Mouse (Mus musculus) intestine, postnatal 0 days (tissue): ENCODE measurements around the gene Snx29. TPM values are rescaled to one million over a fixed set of nuclear protein-coding genes. Genes with fewer than 3 reads are reported as not detected.
A peak's percentile ranks its signal among the peaks of the same experiment; 100 is the strongest.

Experiments
- ATAC-seq: fragments of 200-750 bp; cut with Nextera tagmentation; 2 replicates; pipeline ENCODE4 v1.8.0; 2017; ENCODE audit warnings: mild to moderate bottlenecking, moderate TSS enrichment, moderate library complexity
- H3K27ac ChIP-seq: fragments of 300-500 bp; sonication (generic); 2 replicates; pipeline ENCODE4 v1.5.1; 2014; ENCODE audit warnings: mild to moderate bottlenecking, low read depth, low read length, moderate library complexity
- H3K27me3 ChIP-seq: fragments of 300-500 bp; sonication (generic); replicated peaks from 2 replicates; pipeline ENCODE4 v1.6.1; 2014; ENCODE audit warnings: low read length, mixed read lengths; ENCODE audit not compliant: control insufficient read depth, insufficient read depth
- H3K36me3 ChIP-seq: fragments of 300-500 bp; sonication (generic); 2 replicates; pipeline ENCODE4 v1.6.1; 2014; ENCODE audit warnings: mild to moderate bottlenecking, moderate library complexity; ENCODE audit not compliant: control insufficient read depth, insufficient read depth
- H3K4me1 ChIP-seq: fragments of 300-500 bp; sonication (generic); replicated peaks from 2 replicates; pipeline ENCODE4 v1.6.1; 2014; ENCODE audit warnings: antibody characterized with exemption, low read length, mixed read lengths; ENCODE audit not compliant: control insufficient read depth, insufficient read depth
- H3K4me2 ChIP-seq: fragments of 300-500 bp; sonication (generic); replicated peaks from 2 replicates; pipeline ENCODE4 v1.6.1; 2014; ENCODE audit warnings: low read depth, mild to moderate bottlenecking, moderate library complexity
- H3K4me3 ChIP-seq: fragments of 300-500 bp; sonication (generic); 2 replicates; pipeline ENCODE4 v1.5.1; 2014; ENCODE audit warnings: low read depth, low read length
- H3K9ac ChIP-seq: fragments of 300-500 bp; sonication (generic); 2 replicates; pipeline ENCODE4 v1.6.1; 2014; ENCODE audit warnings: mild to moderate bottlenecking, low read depth, low read length
- H3K9me3 ChIP-seq: fragments of 300-500 bp; sonication (generic); 2 replicates; pipeline ENCODE4 v1.6.1; 2016; ENCODE audit warnings: mixed run types; ENCODE audit not compliant: control insufficient read depth
- CTCF ChIP-seq: sonication (generic); IDR thresholded peaks from 2 replicates; pipeline ENCODE4 v1.5.1; 2016; ENCODE audit warnings: low read depth, mild to moderate bottlenecking, control low read depth, antibody characterized with exemption, moderate library complexity
- WGBS: fragments of 180-500 bp; shearing (Covaris S2); extraction: QIAGEN DNeasy Blood & Tissue Kit; methylation state at CpG from one replicate; pipeline ENCODE4 v1.1.7; 2014; 5-methylcytosine and 5-hydroxymethylcytosine counted together
- polyA plus RNA-seq: library from polyadenylated mRNA; unstranded; fragments of >200 nt; fragmentation: Nextera tagmentation; extraction: Ambion mirVana; gene quantifications from 2 replicates; pipeline ENCODE4 v1.2.1, GENCODE M21; 2015

The Snx29 gene
- polyA plus RNA-seq, 1 experiment from 2014 or later = 1.9 TPM

- H3K9ac ChIP-seq = no peak overlapping the region
- no peaks in the 10 kb centered on the region for H3K36me3 ChIP-seq
- no peaks in the 10 kb centered on the region for H3K4me1 ChIP-seq
- WGBS = 87% methylated on average over 1 of the region's 1 CpGs
- H3K4me2 ChIP-seq = no peak overlapping the region
- TF ChIP-seq CTCF = no peak
- no peak overlapping the region for H3K27ac ChIP-seq
- H3K9me3 ChIP-seq = no peaks in the 10 kb centered on the region
- no peak overlapping the region for H3K4me3 ChIP-seq
- no peaks in the 10 kb centered on the region for H3K27me3 ChIP-seq
- no peak for ATAC-seq
Observed at GRCm38 (mm10) chr16:11648169-11648688, 325.5 kb downstream of the Snx29 start.

- 0 out of 2 replicates have a peak overlapping the region, but pooled peaks have one; percentile 30 for H3K4me2 ChIP-seq
- no peak overlapping the region for H3K4me3 ChIP-seq
- no peak overlapping the region for H3K9ac ChIP-seq
- H3K4me1 ChIP-seq = no peaks in the 10 kb centered on the region
- no peaks in the 10 kb centered on the region for H3K9me3 ChIP-seq
- TF ChIP-seq CTCF = no peak
- H3K27me3 ChIP-seq = no peaks in the 10 kb centered on the region
- H3K36me3 ChIP-seq = no peaks in the 10 kb centered on the region
- no peak overlapping the region; the same call in 1 of the 2 replicates for H3K27ac ChIP-seq
- ATAC-seq = peak; percentile 43
- WGBS = 57% methylated on average over 2 of the region's 2 CpGs
Observed at GRCm38 (mm10) chr16:11652686-11653366, 330.1 kb downstream of the Snx29 start.

DNA sequence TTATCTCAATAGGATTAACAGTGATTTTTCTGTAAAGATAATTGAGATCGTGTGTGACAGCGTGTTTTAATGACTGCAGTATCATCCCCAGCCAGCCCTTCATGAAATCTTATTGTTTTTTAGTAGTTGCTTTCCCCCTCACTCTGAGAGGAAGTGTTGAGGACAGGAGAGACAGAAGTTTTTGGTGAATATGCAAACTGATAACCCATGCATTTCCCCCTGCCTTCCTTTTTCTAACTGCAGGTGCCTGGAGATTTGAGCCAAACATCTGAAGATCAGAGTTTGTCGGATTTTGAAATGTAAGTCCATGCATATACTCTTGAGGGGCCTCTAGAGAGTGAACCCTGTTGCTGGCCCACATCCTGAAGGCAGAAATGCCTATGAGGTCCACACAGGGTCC, 333.2 kb downstream of the Snx29 start:
- no peak overlapping the region for H3K4me3 ChIP-seq
- ATAC-seq = no peak
- no peak overlapping the region for H3K9ac ChIP-seq
- no peaks in the 10 kb centered on the region for H3K9me3 ChIP-seq
- no peak overlapping the region for H3K4me2 ChIP-seq
- no peaks in the 10 kb centered on the region for H3K4me1 ChIP-seq
- no peak overlapping the region for H3K27ac ChIP-seq
- TF ChIP-seq CTCF = no peak
- H3K36me3 ChIP-seq = no peaks in the 10 kb centered on the region
- 89% methylated on average over 3 of the region's 3 CpGs for WGBS
- no peaks in the 10 kb centered on the region for H3K27me3 ChIP-seq

GRCm38 (mm10) chr16:11657111-11657510, 334.4 kb downstream of the Snx29 start:
- H3K4me3 ChIP-seq = no peak overlapping the region
- H3K4me2 ChIP-seq = no peak overlapping the region
- no peaks in the 10 kb centered on the region for H3K4me1 ChIP-seq
- no peaks in the 10 kb centered on the region for H3K27me3 ChIP-seq
- no peak for TF ChIP-seq CTCF
- H3K36me3 ChIP-seq = no peaks in the 10 kb centered on the region
- ATAC-seq = no peak
- no peak overlapping the region for H3K27ac ChIP-seq
- H3K9ac ChIP-seq = no peak overlapping the region
- WGBS = 32% methylated on average over 1 of the region's 1 CpGs
- H3K9me3 ChIP-seq = no peaks in the 10 kb centered on the region

- 82% methylated on average over 6 of the region's 6 CpGs for WGBS
- Histone ChIP-seq H3K4me1 (no peaks in the 10 kb centered on the region), H3K36me3 (no peaks in the 10 kb centered on the region), H3K27ac (no peak overlapping the region), H3K9me3 (no peaks in the 10 kb centered on the region), H3K27me3 (no peaks in the 10 kb centered on the region), H3K4me3 (no peak overlapping the region), H3K9ac (no peak overlapping the region), H3K4me2 (no peak overlapping the region)
- no peak for TF ChIP-seq CTCF
- no peak for ATAC-seq
Observed at GRCm38 (mm10) chr16:11659111-11659720, 336.5 kb downstream of the Snx29 start.

GRCm38 (mm10) chr16:11664896-11665705, 342.4 kb downstream of the Snx29 start:
- Histone ChIP-seq H3K36me3 (no peaks in the 10 kb centered on the region), H3K4me2 (no peak overlapping the region), H3K4me3 (no peak overlapping the region), H3K4me1 (no peaks in the 10 kb centered on the region), H3K27ac (no peak overlapping the region), H3K9me3 (no peaks in the 10 kb centered on the region), H3K27me3 (no peaks in the 10 kb centered on the region), H3K9ac (no peak overlapping the region)
- no peak for TF ChIP-seq CTCF
- 83% methylated on average over 13 of the region's 13 CpGs for WGBS
- ATAC-seq = no peak
